Mouse (Mus musculus) layer of hippocampus, adult 18-20 months (tissue): ENCODE results near the gene Raly. TPM values are rescaled to one million over a fixed set of nuclear protein-coding genes. Genes with fewer than 3 reads are reported as not detected.
"Not testable (repeated sequence)": the region's sequence is repeated elsewhere in the genome, so short reads cannot be mapped to it uniquely, and the experiment has no call there.

Experiments used
- DNase-seq, 2 experiments: peaks; one replicate each; pipeline ENCODE4 v3.0.0; 2022; ENCODE audit warnings: low spot score in 2 of 2
- total RNA-seq, 2 experiments: library from RNA; stranded (reverse); gene quantifications; 2 replicates each; pipeline ENCODE4 v1.2.3; 2021

The Raly gene
- total RNA-seq, 2 experiments from 2014 or later = 67.1 to 73.5 TPM

DNA sequence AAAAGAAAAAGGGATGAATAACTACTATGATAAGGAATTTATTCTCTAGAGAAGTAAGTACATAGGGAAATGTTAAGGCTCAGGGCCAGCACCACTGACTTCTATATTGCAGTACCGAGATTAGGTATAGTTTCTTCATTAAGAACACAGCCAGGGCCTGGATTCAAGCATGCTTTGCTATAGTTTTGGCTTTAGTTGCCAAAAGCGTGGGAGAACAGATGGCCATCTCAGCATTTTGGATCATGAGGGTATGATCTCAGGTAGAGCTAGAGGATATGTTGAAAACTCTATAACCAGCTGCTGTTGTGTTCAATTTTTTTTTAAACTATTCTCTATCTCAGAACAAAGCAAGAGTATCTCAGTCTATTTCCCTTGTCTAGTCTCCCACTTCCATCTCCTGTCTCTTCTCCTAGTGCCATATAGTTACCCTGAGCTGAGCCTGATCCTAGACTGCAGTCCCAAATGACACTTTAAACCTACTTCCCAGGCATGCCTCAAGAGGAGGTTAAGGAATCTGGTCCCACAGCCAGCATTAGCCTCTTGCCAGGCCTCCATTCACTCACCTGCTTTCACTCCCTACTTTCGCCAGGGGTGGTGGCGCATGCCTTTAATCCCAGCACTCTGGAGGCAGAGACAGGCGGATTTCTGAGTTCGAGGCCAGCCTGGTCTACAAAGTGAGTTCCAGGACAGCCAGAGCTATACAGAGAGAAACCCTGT, 43.4 kb downstream of the Raly start:
- DNase-seq = no peak

DNA sequence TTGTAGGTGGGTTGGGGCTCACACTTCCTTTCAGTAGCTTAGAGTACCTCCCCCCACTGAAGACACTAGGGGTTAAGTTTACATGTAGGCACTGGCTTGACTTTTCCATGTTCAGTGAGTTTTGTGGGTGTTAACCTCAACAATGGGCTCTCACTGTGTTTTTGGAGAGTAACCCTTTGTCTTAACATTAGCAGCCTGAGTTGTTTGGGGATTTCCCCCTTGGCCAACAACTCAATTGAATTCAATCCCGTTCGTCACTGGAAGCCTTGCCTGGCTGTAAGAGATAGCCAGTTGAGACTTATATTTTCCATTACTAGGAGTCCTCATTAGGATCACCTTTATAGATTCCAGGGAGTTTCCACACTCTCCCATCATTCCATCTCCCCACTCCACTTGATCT, 45.6 kb downstream of the Raly start:
- DNase-seq = no peak

DNA sequence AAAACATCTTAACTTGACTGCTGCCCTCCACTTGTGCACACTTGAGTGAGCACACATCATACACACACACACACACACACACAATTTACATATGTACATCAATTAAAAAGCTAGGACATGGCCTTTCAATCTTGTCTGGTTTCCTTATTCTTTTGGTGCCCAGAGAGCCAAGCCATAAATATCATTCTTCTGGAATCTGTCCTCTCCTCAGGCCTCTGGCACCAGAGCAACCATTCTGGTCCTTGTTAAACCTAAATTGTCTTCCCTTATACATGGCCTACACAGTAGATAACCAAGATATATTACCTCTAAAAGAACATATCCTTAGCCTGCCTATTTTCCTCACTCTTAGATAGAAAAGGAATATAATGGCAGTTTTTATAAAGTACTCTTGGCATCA, 57.2 kb downstream of the Raly start:
- DNase-seq = no peak

DNA sequence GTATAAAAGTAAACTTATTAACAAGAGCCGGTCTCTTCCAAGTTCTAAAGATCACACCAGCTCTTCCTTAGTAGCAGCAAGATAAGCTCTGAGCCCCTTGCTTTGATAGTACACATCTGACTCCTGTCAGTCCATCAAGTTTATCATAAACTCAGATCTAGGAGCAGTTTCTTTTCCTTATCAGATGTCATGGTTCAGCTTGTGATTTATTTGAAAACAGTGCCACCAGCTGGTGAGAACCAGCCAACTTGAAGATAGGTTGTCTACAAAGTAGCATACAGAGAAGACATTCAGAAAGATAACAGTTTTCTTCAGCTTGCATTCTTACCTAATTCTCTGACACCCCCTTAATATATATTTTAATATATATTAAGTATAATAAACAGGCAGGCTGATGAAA, 64.5 kb downstream of the Raly start:
- DNase-seq = peak; percentile 28 to 83

DNA sequence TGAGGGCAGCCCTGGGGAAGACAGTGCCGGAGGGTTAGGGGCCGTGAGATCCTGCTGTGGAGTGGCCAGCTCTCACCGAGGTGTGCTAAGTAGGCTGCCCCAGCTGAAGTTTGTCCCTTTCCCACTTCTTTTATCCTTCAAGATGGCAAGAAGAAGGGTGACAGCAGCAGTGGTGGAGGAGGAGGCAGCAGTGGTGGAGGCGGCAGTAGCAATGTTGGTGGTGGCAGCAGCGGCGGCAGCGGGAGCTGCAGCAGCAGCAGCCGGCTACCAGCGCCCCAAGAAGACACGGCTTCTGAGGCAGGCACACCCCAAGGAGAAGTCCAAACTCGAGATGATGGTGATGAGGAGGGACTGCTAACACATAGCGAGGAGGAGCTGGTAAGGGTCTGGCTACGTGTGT, 72.8 kb downstream of the Raly start:
- peak; percentile 6 to 35 for DNase-seq

DNA sequence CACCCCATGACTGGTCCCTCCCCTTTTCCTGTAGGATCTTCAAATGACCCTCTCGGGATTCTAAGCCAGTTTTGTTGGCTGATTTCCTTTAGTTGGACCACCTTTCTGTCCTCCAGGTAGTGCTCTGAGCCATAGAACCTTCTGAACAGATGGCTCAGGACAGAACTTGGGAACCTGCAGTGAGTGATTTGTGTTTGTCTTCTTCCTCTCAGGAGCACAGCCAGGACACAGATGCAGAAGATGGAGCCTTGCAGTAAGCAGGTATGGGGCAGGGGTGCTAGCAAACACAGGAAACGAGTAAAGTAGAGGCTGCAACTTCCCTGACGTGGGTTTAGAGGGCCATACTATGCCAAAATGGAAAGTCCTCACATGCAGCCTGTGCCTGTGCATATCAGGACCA, 74.8 kb downstream of the Raly start:
- no peak for DNase-seq

DNA sequence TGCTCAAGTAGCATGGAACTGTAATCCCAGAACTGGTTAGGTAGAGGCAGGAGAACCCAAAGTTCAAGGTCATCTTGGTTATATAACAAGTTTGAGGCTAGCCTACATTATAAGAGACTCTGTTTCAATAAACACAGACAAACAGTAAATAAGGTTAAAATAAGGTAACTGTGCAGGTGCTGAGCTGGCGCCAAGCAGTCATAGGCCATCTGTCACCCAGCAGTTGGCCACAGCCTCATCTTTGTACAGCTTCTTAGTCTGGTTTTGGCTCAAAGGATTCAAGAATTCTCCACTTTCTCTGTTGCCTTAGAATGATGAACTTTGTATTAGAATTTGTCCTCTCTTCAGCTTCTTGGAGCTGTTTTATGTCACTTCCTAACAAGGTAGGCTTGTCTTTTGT, 77.2 kb downstream of the Raly start:
- no peak for DNase-seq

DNA sequence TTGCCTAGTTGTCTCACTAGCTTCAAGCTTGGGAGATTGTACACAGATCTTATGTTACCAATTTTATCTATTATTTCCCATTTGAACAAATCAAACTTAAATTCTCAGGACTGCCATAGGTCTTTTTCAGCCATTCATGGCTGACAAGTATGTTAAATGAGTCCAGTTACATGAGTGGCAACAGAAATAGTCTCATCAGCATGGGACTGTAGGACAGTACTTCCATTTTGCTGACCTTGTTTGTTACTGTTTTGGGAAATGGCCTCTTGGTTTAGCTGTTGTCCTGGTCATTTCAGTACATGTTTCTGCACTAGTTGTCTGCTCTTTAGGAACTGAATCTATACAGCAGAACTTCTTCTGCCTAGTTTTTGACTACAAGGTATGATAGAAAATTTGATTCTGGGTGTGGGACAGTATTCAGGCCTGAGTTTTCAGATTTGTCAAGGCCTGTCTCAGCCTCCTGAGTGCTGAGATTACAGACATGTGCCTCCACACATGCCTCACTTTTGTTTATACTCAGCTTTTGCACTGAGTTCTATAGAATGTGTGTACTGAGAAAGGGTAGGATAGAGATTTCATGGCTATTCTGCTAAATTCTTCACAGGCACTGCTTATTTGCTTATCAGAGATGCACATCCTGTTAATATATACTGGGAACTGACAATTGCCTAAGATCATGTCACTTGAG, 79.2 kb downstream of the Raly start:
- no peak for DNase-seq

DNA sequence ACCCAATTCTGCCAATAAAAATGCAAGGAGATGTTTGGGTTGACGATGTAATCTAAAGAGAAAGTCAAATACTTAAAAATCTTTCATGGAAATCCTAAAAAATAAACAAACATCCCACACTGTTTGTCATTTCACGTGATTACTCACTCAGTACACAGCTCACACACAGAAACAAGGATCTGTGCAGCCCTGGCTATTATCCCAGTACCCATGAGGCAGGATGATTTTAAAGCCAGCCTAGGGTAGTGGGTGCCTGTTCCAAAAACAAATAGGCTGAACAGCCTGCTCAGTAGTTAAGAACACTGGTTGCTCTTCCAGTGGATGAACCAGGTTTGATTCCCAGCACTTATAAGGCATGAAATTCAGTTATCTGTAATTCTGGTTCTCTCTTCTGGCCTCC, 85.7 kb downstream of the Raly start:
- peak in 1 of 2 experiments; percentile 35 for DNase-seq

DNA sequence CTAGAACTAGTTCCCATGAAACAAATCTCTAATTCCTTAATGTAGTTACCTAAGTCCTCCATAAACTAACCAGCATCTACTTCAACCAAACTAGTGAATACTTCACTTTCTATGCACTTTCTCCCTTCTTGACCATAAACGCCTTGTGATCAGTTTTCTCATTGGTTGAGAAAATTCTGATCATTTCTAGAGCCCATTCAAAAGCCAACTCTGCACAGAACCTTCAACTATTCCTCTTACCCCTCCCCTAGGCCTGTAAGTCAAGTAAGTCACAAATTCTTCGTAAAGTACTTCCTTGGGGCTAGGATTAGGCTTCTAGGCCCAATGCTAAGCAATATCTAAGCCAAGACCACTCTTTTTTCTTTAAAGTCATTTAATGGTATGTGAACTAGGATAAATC, 100.7 kb downstream of the Raly start:
- DNase-seq = no peak

DNA sequence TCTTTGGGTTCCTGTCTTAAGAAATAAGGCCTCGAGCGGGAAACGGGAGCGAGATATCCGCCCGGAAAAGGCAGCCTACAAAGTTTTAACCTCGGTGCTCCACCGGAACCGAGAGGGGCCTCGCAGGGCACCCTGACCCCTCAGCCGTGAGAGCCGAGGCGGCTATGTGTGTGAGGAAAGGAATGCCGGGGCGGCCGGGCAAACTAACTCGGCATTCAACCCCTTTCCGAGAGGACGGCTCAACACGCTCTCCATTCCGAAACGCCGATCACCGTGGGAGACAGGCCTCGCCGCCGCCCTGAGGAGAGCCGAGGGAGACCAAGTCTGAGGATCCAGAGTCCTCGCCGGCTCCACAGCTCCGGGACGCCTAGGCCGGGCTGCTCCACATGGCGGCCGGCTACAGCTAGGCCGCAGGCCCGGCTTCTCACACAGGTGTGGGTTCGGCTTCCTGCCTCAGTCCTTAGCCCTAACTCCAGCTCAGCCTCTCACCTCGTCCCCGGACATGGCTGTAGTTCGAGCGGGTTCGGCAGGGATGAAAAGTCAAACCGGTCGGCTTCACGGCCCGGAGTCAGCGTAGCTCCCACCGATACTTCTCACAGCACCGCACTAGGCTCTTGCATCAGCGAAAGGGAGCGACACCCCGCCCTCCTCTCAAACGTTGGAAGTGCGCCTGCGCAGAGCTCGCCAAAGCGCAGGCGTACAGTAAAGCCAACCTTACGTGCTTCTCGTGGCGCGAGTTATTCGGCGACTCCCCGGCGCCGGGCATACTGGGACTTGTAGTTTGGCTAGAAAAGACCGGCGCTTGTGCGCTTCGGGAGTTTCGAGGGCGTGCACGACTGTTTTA, 101.5 kb downstream of the Raly start, which contains the start of gene Eif2s2:
Eif2s2 (minus strand) TSS at position 735 of the 844 bp plus-strand sequence.
- peak; percentile 96 to 98 for DNase-seq

DNA sequence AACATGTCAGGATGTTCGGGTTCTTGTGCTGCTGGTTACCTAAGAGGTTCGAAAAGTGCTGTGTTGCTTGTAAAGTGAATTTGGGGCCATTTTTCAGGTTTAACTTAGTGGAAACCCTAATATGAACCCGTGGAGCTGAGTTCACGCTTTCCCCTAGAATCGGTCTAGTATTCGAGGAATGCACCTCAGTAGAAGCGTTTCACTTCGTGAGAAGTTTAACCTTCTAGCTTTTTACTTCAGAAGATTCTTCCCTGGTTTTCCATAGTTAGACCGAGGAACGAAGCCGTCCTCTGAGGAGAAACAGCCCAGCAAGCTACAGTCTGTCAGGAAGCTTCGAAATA, 102.1 kb downstream of the Raly start:
- no peak for DNase-seq

DNA sequence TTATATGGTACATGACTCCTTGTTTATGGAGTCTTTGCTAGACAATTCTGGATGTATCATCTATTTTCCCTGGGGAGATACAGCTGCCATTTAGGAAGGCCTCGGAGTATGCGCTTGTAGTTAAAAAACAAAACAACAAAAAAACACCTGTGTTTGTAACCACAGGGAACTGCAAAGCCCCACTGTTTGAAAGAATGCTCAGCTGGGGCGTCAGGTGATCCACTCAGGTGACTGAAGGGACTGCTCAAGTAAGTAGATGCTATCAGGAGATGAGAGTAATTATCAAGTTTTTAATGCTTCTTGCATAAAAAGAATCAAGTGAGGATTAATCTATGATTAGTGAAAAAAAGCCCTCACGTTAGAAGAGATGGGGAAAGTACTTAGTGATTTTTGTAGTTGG, 102.7 kb downstream of the Raly start:
- DNase-seq = no peak

DNA sequence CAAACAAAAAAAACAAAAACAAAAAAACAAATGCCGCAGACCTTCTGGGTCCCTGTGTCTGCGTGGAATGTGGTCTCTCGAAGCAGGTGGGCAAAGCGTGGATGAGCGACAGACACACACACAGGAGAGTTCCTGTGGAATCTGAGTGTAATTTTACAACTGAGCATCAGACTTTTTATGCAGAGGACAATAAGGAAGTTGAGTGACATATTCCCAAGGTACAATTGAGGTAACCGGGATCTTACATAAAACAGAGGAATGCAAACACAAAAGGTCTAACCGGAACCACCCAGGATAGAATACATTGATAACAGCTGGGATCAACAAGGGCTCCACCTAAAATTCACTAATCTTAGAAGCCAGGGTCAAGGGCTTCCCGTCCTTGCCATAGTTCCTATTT, 108.1 kb downstream of the Raly start:
- DNase-seq = not testable (repeated sequence)

DNA sequence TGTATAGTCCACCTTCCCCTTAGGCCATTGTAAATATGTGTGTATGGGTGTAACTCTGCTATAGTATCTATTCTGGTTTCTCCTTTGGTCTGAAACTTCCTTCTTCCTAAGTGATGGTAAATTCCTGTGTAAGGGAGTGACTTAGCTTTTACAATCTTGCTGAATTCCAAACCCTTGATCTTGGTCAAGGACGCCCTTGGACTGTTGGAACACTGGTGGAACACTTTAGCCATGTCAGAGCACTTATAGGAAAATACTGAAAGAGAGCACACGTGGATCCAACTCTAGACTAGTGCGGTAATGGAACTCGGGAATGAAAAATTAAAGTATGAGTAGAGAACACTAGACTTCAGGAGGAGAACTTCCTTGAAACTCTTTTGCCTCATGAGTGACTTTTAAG, 108.5 kb downstream of the Raly start:
- not testable (repeated sequence) for DNase-seq

DNA sequence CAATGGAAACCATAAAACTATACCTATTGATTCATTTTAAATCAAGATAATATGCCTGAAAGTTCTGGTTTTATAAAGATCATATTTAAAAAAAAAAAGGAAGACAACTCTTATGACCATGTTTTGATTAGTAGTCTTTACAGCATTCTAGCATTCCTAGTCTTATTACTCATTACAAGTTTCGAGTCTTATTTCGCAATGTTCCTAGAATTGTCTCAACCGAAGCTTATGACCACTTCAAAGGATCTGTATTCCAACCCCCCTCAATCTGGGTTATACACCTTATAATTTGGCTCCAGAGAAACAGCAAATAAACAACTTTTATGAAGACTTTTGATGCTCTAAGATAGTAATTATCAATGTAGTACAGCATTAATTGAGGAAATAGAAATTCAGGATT, 111.2 kb downstream of the Raly start:
- DNase-seq = no peak

DNA sequence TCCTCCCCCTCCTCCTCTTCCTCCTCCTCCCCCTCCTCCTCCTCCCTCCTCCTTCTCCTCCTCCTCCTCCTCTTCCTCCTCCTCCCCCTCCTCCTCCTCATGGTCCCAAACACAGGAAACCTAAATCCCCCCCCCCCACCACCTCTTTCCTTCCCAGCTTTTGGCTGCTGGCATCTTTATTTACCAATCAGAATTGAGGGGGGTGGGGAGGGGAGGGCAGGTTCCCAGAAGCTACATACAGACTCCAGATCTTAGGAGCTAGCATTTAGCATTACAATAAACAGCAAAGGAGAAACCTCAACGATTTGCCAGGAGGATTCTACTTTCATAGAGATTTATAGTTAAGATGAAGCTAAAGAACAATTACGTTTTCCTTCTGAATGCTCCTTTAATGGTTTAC, 114.9 kb downstream of the Raly start:
- DNase-seq = no peak

DNA sequence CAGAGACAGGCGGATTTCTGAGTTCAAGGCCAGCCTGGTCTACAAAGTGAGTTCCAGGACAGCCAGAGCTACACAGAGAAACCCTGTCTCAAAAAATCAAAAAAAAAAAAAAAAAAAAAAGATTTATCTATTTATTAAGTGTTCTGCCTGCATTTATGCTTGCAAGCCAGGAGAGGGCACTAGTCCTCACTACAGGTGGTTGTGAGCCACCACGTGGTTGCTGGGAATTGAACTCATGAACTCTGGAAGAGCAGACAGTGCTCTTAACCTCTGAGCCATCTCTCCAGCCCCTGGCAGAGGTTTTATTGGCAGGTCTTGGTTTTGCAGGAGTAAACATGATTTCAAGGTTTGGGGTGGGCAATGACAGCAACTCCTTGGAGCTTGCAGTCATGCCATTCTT, 117.3 kb downstream of the Raly start:
- DNase-seq = not testable (repeated sequence)

DNA sequence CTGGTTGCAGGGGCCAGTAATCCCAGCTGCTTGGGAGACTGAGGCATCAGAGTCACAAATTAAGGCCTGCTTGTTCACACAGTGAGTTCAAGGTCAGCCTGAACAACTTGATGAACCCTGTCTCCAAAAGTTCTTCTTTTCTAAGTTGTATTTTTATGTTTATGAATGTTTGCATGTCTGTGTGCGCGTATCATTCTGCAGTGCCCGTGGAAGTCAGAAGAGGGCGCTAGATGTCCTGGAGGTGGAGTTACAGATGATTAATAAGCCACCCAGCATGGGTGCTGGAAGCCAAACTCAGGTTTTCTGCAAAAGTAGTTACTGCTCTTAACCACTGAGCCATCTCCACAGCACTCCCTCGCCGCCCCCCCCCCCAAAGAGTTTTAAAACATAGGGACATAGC, 118.9 kb downstream of the Raly start:
- DNase-seq = no peak

DNA sequence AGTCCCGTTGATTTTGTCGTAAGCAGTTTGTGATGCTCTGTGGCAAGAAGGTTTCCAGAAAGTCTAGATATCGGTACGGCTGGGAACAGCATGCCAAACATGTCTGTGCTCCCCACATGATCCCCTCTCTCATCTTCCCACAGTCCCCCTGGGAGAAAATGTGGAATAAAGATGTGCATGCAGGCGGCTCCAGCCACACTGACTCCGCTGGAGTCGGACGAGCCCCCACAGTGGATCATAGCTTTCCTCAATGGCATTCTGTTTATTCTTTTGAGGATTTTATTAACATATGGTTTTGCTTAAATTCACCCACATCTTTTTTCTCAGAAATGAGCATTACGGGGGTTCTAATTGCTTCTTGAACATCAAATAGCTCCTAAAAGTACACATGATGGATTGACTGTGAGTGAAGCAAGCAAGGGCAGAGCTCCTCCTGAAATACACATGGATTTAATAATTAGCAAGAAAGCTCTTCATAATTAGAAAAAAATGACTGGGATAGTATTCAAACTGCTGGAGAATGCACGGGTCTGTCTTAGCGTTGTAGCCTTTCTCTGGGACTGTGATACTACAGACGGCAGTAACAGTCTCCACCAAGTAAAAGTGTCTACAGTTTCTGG, 125.1 kb downstream of the Raly start:
- DNase-seq = no peak

DNA sequence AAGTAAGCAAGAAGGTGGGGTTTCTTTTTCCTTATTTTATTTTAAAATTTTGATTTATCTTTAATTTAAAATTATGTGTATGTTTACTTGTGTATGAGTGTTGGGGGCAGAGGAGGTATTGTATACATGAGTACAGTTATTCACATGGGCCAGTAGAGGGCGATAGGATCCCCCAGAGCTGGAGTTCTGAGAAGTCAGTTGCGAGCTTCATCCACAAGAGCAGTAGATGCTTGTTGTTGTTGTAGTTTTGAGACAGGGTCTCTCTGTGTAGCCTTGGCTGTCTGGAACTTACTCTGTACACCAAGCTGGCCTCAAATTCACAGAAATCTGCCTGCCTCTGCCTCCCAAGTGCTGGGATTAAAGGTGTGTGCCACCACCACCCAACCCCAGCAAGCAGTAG, 125.7 kb downstream of the Raly start:
- no peak for DNase-seq
